Mouse (Mus musculus): ENCODE measurements around the gene Slc26a3.

Slc26a3 gene

GRCm38 (mm10) chr12:31520119-31520518 lies 129.4 kb downstream of the Slc26a3 start:
- DNase-seq: peak; percentile 21

- no peak for DNase-seq
These were observed 130.7 kb downstream of the Slc26a3 start for GRCm38 (mm10) chr12:31521371-31521770.
